ENCODE assay signal across 11 mouse cellular contexts in genomic region chr8:57837384-57837783, GRCm38 (mm10).
A peak's percentile ranks its signal among the peaks of the same experiment; 100 is the strongest.
DNase-seq lines count a peak whose midpoint lies in the region; ATAC-seq lines count a peak whose summit lies in the region.
"Had no signal": no experiment of that assay in that cellular context is flagged by ENCODE, and none has a peak within 500 bp of the region (broad histone marks: within the 10 kb centered on the region; RNA-seq: fewer than 3 reads in every experiment).

No protein-coding gene starts in this region.

- no peak for ATAC-seq in hindbrain, embryonic 15.5 days (ENCODE audit: low FRiP score, low read depth)
- peak; percentile 35; the same call in 1 of the 2 replicates for ATAC-seq in midbrain, embryonic 12.5 days (ENCODE audit: low FRiP score, low read depth)

- 58% methylated on average over 8 of the region's 8 CpGs for WGBS in hindbrain, embryonic 15.5 days
- 70% methylated on average over 8 of the region's 8 CpGs for WGBS in hindbrain, embryonic 10.5 days
- 41% methylated on average over 8 of the region's 8 CpGs for WGBS in midbrain, embryonic 12.5 days

- DNase-seq in hindbrain, embryonic 10.5 days (ENCODE audit: low spot score) = no peak
- peak; percentile 48 to 63 for DNase-seq in cerebellum, adult 18-20 months
- peak; percentile 39 to 59 for DNase-seq in cerebellum, postnatal 25 days
- no peak for DNase-seq in kidney, postnatal 4 days
- DNase-seq in MN1 (ENCODE audit: low spot score) = no peak
- DNase-seq: heart, postnatal 10 days; liver, embryonic 13.5 days; lung, postnatal 4 days had no signal

- H3K9me3 ChIP-seq in hindbrain, embryonic 15.5 days = no peaks in the 10 kb centered on the region
- no peaks in the 10 kb centered on the region for H3K9me3 ChIP-seq in hindbrain, embryonic 10.5 days
- no peaks in the 10 kb centered on the region for H3K9me3 ChIP-seq in midbrain, embryonic 12.5 days
- H3K9me3 ChIP-seq: liver, embryonic 13.5 days; stomach, embryonic 15.5 days had no signal

- H3K27me3 ChIP-seq in hindbrain, embryonic 15.5 days = no peaks in the 10 kb centered on the region
- no peaks in the 10 kb centered on the region for H3K27me3 ChIP-seq in hindbrain, embryonic 10.5 days (ENCODE audit: insufficient read depth, poor library complexity, severe bottlenecking)
- no peaks in the 10 kb centered on the region for H3K27me3 ChIP-seq in midbrain, embryonic 12.5 days
- H3K27me3 ChIP-seq: liver, embryonic 13.5 days; stomach, embryonic 15.5 days had no signal

- no peak overlapping the region for H3K27ac ChIP-seq in hindbrain, embryonic 15.5 days (replicated peaks)
- no peak overlapping the region for H3K27ac ChIP-seq in hindbrain, embryonic 10.5 days
- no peak overlapping the region for H3K27ac ChIP-seq in midbrain, embryonic 12.5 days (replicated peaks)
- H3K27ac ChIP-seq: liver, embryonic 13.5 days; stomach, embryonic 15.5 days had no signal

- peak overlapping the region; percentile 14; the same call in 1 of the 2 replicates for H3K4me2 ChIP-seq in hindbrain, embryonic 15.5 days
- peak overlapping the region; percentile 18; the same call in 1 of the 2 replicates for H3K4me2 ChIP-seq in midbrain, embryonic 12.5 days (replicated peaks)
- H3K4me2 ChIP-seq: liver, embryonic 13.5 days; stomach, embryonic 15.5 days had no signal

- H3K4me1 ChIP-seq in hindbrain, embryonic 15.5 days (replicated peaks) = peaks cover 6% of the 10 kb centered on the region; the same call in 1 of the 2 replicates
- H3K4me1 ChIP-seq in hindbrain, embryonic 10.5 days (replicated peaks) = no peaks in the 10 kb centered on the region
- peaks cover 17% of the 10 kb centered on the region for H3K4me1 ChIP-seq in midbrain, embryonic 12.5 days
- H3K4me1 ChIP-seq: liver, embryonic 13.5 days; stomach, embryonic 15.5 days had no signal

- H3K9ac ChIP-seq in hindbrain, embryonic 15.5 days = no peak overlapping the region
- H3K9ac ChIP-seq in midbrain, embryonic 12.5 days (replicated peaks) = no peak overlapping the region
- H3K9ac ChIP-seq: liver, embryonic 13.5 days; stomach, embryonic 15.5 days had no signal

- H3K36me3 ChIP-seq in hindbrain, embryonic 15.5 days = no peaks in the 10 kb centered on the region
- no peaks in the 10 kb centered on the region for H3K36me3 ChIP-seq in hindbrain, embryonic 10.5 days
- H3K36me3 ChIP-seq in midbrain, embryonic 12.5 days = no peaks in the 10 kb centered on the region
- H3K36me3 ChIP-seq: liver, embryonic 13.5 days; stomach, embryonic 15.5 days had no signal

- no peak overlapping the region for H3K4me3 ChIP-seq in hindbrain, embryonic 15.5 days
- H3K4me3 ChIP-seq in hindbrain, embryonic 10.5 days = no peak overlapping the region
- H3K4me3 ChIP-seq in midbrain, embryonic 12.5 days = 0 out of 2 replicates have a peak overlapping the region, but pooled peaks have one; percentile 3
- H3K4me3 ChIP-seq: liver, embryonic 13.5 days; stomach, embryonic 15.5 days had no signal

Comparison
In these comparisons a context has a peak if more than half of its experiments do, and no peak if none do; other contexts are left out.
1. DNase-seq: peak in cerebellum, adult 18-20 months (2 of 2) and cerebellum, postnatal 25 days (2 of 2); none in hindbrain, embryonic 10.5 days (single experiment), kidney, postnatal 4 days (0 of 2) and MN1 (single experiment).